Mouse (Mus musculus): Measurements from ENCODE around the gene Btd.

DNA sequence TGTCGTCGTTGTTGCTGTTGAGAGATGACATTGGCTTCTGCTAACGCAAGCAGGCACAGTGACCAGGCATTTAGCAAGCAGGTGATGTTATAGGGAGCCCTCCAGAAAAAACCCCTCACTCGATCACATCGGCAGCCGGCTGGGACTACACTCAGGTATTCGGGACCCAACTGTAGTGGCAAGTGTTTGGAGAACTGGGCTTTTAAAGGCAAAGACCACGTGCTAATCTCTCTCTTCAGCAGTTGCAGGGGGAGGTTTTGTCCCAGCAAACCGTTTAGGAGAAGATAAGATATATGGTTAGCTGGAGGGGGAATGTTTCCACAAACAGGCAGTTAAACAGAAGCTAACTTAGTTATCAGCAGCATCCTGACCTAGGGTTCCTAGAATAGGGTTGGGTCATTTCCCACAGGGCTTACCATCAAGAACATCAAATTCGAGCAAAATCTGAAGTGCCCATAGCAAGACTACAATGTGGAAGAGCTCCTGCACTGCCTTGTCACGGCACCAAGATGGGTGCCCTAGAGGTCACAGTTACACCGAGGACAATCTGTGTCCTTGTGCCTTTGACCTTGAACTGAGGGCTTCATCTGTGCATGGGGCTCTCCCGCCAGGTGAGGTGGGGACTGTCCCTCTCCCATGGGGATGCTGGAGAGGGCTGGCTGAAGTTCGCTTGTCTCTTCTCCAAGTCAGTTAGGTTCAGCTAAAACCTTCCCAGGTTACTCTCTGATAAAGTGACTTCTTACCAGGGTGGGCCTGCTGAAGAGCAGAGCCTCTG, 12.5 kb downstream of the Btd start:
- TF ChIP-seq CTCF (IDR thresholded peaks at IDR 0.05; ENCODE audit: low read depth, low read length) (no peak), POLR2A (IDR thresholded peaks at IDR 0.05; ENCODE audit: insufficient read depth, low read length) (no peak), EP300 (IDR thresholded peaks at IDR 0.05; ENCODE audit: insufficient read depth, low read depth, low read length) (no peak)
